51 mouse cellular contexts compared by ENCODE assay signal in the genomic region with DNA sequence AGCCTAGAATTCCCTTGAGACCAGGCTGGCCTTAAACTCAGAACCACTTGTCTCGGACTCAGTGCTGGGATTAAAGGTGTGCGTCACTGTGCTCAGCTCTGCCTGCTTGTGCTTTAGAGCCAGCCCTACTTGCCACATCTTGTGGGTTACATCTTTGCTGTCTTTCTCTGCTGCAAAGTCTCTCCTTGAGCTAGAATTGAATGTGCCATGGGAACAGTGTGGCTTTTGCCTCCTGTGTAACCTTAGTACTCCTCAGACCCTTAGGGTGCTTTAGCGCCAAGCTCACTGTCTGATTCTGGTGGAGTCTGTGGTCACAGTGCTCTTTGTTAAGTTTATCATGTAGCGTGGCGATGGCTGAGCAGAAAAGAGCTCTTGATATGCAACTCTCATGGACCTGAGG. TPM values are rescaled to one million over a fixed set of nuclear protein-coding genes. Genes with fewer than 3 reads are reported as not detected.
"Had no signal": no experiment of that assay in that cellular context is flagged by ENCODE, and none has a peak within 500 bp of the region (broad histone marks: within the 10 kb centered on the region; RNA-seq: fewer than 3 reads in every experiment).

No protein-coding gene starts in this region.

- H3K9me3 ChIP-seq: heart, embryonic 12.5 days; heart, embryonic 13.5 days; heart, embryonic 15.5 days; hindbrain, embryonic 12.5 days; hindbrain, embryonic 13.5 days; hindbrain, embryonic 15.5 days; intestine, embryonic 15.5 days; kidney, embryonic 15.5 days had no signal

- H3K4me3 ChIP-seq: heart, embryonic 12.5 days; heart, embryonic 13.5 days; heart, embryonic 15.5 days; hindbrain, embryonic 10.5 days; hindbrain, embryonic 12.5 days; hindbrain, embryonic 13.5 days; hindbrain, embryonic 15.5 days; intestine, embryonic 15.5 days; kidney, embryonic 15.5 days; layer of hippocampus, adult 2 months; left cerebral cortex, adult 2 months had no signal

- H3K27me3 ChIP-seq: heart, embryonic 12.5 days; heart, embryonic 13.5 days; heart, embryonic 15.5 days; hindbrain, embryonic 12.5 days; hindbrain, embryonic 13.5 days; hindbrain, embryonic 15.5 days; intestine, embryonic 15.5 days; kidney, embryonic 15.5 days had no signal

- H3K4me1 ChIP-seq: heart, embryonic 12.5 days; heart, embryonic 13.5 days; heart, embryonic 15.5 days; hindbrain, embryonic 10.5 days; hindbrain, embryonic 12.5 days; hindbrain, embryonic 13.5 days; hindbrain, embryonic 15.5 days; intestine, embryonic 15.5 days; kidney, embryonic 15.5 days had no signal

- H3K27ac ChIP-seq: heart, embryonic 13.5 days; heart, embryonic 15.5 days; hindbrain, embryonic 10.5 days; hindbrain, embryonic 12.5 days; hindbrain, embryonic 13.5 days; hindbrain, embryonic 14.5 days; hindbrain, embryonic 15.5 days; hindbrain, postnatal 0 days; intestine, embryonic 15.5 days; kidney, embryonic 15.5 days; kidney, postnatal 0 days; layer of hippocampus, adult 2 months; left cerebral cortex, adult 2 months had no signal

- DNase-seq: heart, postnatal 10 days; heart, postnatal 36 days; heart, postnatal 4 days; kidney, adult 11 months; kidney, adult 18-20 months; kidney, adult 2 months; kidney, adult 8-10 months; kidney, adult 9 months; kidney, postnatal 10 days; kidney, postnatal 14 days; kidney, postnatal 25 days; kidney, postnatal 36 days; kidney, postnatal 4 days; layer of hippocampus, adult 9-11 months; layer of hippocampus, postnatal 36 days had no signal

RNA-seq across cellular contexts. Expression of a gene that starts 15.1 kb away (rescaled TPM):
- total RNA-seq: heart, postnatal 10 days; heart, postnatal 25 days; heart, postnatal 36 days; heart, postnatal 4 days; hematopoietic stem cell, adult 5-6 weeks; hindbrain, postnatal 0 days; layer of hippocampus, adult 18-20 months; layer of hippocampus, adult 2 months; layer of hippocampus, adult 8-10 months; layer of hippocampus, postnatal 10 days; layer of hippocampus, postnatal 14 days; layer of hippocampus, postnatal 25 days; layer of hippocampus, postnatal 36 days; left cerebral cortex, adult 18-20 months; left cerebral cortex, adult 2 months; left cerebral cortex, adult 8-10 months had no signal
- polyA plus RNA-seq: heart, embryonic 11.5 days; heart, embryonic 12.5 days; heart, embryonic 13.5 days; heart, embryonic 14.5 days; heart, embryonic 15.5 days; heart, embryonic 16.5 days; heart, postnatal 0 days; hindbrain, embryonic 10.5 days; hindbrain, embryonic 11.5 days; hindbrain, embryonic 12.5 days; hindbrain, embryonic 13.5 days; hindbrain, embryonic 14.5 days; hindbrain, embryonic 15.5 days; hindbrain, embryonic 16.5 days; hindbrain, postnatal 0 days; inflammation-experienced regulatory T-cells, adult 6 months; intestine, embryonic 14.5 days; intestine, embryonic 15.5 days; intestine, embryonic 16.5 days; intestine, postnatal 0 days; kidney, adult 2 months; kidney, embryonic 14.5 days; kidney, embryonic 15.5 days; kidney, embryonic 16.5 days; kidney, postnatal 0 days; large intestine, adult 2 months had no signal
